Mouse (Mus musculus) embryonic facial prominence, embryonic 11.5 days (tissue): ENCODE measurements around the gene Gm9903. TPM values are rescaled to one million over a fixed set of nuclear protein-coding genes. Genes with fewer than 3 reads are reported as not detected.

Experiments used
- ATAC-seq: fragments of 200-750 bp; cut with Nextera tagmentation; replicated peaks from 2 replicates; pipeline ENCODE4 v1.8.0; 2017; ENCODE audit warnings: low read depth; ENCODE audit not compliant: insufficient number of reproducible peaks, low FRiP score, low TSS enrichment
- DNase-seq: peaks from one replicate; pipeline ENCODE4 v3.0.0-alpha.2; 2015; ENCODE audit warnings: low spot score
- H3K27ac ChIP-seq: fragments of 300-500 bp; sonication (generic); replicated peaks from 2 replicates; pipeline ENCODE4 v1.5.1; 2014; ENCODE audit warnings: mild to moderate bottlenecking, low read depth, low read length, control low read depth
- H3K27me3 ChIP-seq: fragments of 300-500 bp; sonication (generic); 2 replicates; pipeline ENCODE4 v1.6.1; 2014; ENCODE audit warnings: mild to moderate bottlenecking, low read length, moderate library complexity, mixed read lengths; ENCODE audit not compliant: control insufficient read depth, insufficient read depth
- H3K36me3 ChIP-seq: fragments of 300-500 bp; sonication (generic); replicated peaks from 2 replicates; pipeline ENCODE4 v1.6.1; 2014; ENCODE audit warnings: low read depth, mild to moderate bottlenecking, low read length, moderate library complexity, mixed read lengths; ENCODE audit not compliant: control insufficient read depth, insufficient read depth
- H3K4me1 ChIP-seq: fragments of 300-500 bp; sonication (generic); 2 replicates; pipeline ENCODE4 v1.6.1; 2014; ENCODE audit warnings: low read length, mixed read lengths; ENCODE audit not compliant: control insufficient read depth, insufficient read depth
- H3K4me2 ChIP-seq: fragments of 300-500 bp; sonication (generic); 2 replicates; pipeline ENCODE4 v1.6.1; 2014; ENCODE audit warnings: low read depth, mild to moderate bottlenecking, control low read depth, low read length, moderate library complexity
- H3K4me3 ChIP-seq: fragments of 300-500 bp; sonication (generic); 2 replicates; pipeline ENCODE4 v1.5.1; 2014; ENCODE audit warnings: low read depth, low read length, control low read depth
- H3K9ac ChIP-seq: fragments of 300-500 bp; sonication (generic); replicated peaks from 2 replicates; pipeline ENCODE4 v1.6.1; 2014; ENCODE audit warnings: mild to moderate bottlenecking, control low read depth, low read length
- H3K9me3 ChIP-seq: fragments of 300-500 bp; sonication (generic); replicated peaks from 2 replicates; pipeline ENCODE4 v1.6.1; 2016; ENCODE audit warnings: mild to moderate bottlenecking, low read length, inconsistent platforms, mixed read lengths; ENCODE audit not compliant: control insufficient read depth
- WGBS: fragments of 180-500 bp; shearing (Covaris S2); extraction: QIAGEN DNeasy Blood & Tissue Kit; methylation state at CpG from one replicate; pipeline ENCODE4 v1.1.7; 2014; 5-methylcytosine and 5-hydroxymethylcytosine counted together
- polyA plus RNA-seq: library from polyadenylated mRNA; unstranded; fragments of >200 nt; fragmentation: Nextera tagmentation; extraction: Ambion mirVana; gene quantifications from 2 replicates; pipeline ENCODE4 v1.2.1, GENCODE M21; 2014

Gm9903 gene
- polyA plus RNA-seq, 1 experiment from 2014 or later = 0.97 TPM

GRCm38 (mm10) chr5:33607434-33607833 is 22.3 kb upstream of the Gm9903 start:
- no peak overlapping the region for H3K9ac ChIP-seq
- no peak; the same call in 1 of the 2 replicates for ATAC-seq
- WGBS = 98% methylated on average over 15 of the region's 15 CpGs
- H3K27ac ChIP-seq = no peak overlapping the region
- H3K4me3 ChIP-seq = no peak overlapping the region
- no peak overlapping the region for H3K4me2 ChIP-seq
- no peaks in the 10 kb centered on the region for H3K4me1 ChIP-seq
- no peaks in the 10 kb centered on the region for H3K27me3 ChIP-seq
- no peaks in the 10 kb centered on the region for H3K9me3 ChIP-seq
- DNase-seq = no peak
- H3K36me3 ChIP-seq = peaks cover 10% of the 10 kb centered on the region

GRCm38 (mm10) chr5:33609226-33609625 is 20.5 kb upstream of the Gm9903 start:
- no peak overlapping the region for H3K27ac ChIP-seq
- H3K4me2 ChIP-seq = no peak overlapping the region
- H3K36me3 ChIP-seq = peaks cover 10% of the 10 kb centered on the region
- 83% methylated on average over 1 of the region's 1 CpGs for WGBS
- no peaks in the 10 kb centered on the region for H3K27me3 ChIP-seq
- ATAC-seq = no peak
- H3K4me3 ChIP-seq = no peak overlapping the region
- no peaks in the 10 kb centered on the region for H3K4me1 ChIP-seq
- DNase-seq = no peak
- no peaks in the 10 kb centered on the region for H3K9me3 ChIP-seq
- no peak overlapping the region for H3K9ac ChIP-seq

- no peaks in the 10 kb centered on the region for H3K27me3 ChIP-seq
- DNase-seq = no peak
- no peak overlapping the region for H3K27ac ChIP-seq
- WGBS = 96% methylated on average over 1 of the region's 1 CpGs
- H3K4me1 ChIP-seq = no peaks in the 10 kb centered on the region
- no peaks in the 10 kb centered on the region for H3K9me3 ChIP-seq
- no peak overlapping the region for H3K9ac ChIP-seq
- H3K4me3 ChIP-seq = no peak overlapping the region
- H3K4me2 ChIP-seq = no peak overlapping the region
- peaks cover 10% of the 10 kb centered on the region for H3K36me3 ChIP-seq
- ATAC-seq = no peak
Observed at GRCm38 (mm10) chr5:33611795-33612194, 17.9 kb upstream of the Gm9903 start.

GRCm38 (mm10) chr5:33614391-33614790 is 15.3 kb upstream of the Gm9903 start:
- no peaks in the 10 kb centered on the region for H3K27me3 ChIP-seq
- ATAC-seq (no peak), DNase-seq (no peak)
- no peaks in the 10 kb centered on the region for H3K4me1 ChIP-seq
- H3K4me3 ChIP-seq = no peak overlapping the region
- no peak overlapping the region for H3K4me2 ChIP-seq
- no peak overlapping the region for H3K27ac ChIP-seq
- H3K9ac ChIP-seq = no peak overlapping the region
- 85% methylated on average over 6 of the region's 6 CpGs for WGBS
- H3K9me3 ChIP-seq = no peaks in the 10 kb centered on the region
- H3K36me3 ChIP-seq = peaks cover 7% of the 10 kb centered on the region

- H3K9me3 ChIP-seq = no peaks in the 10 kb centered on the region
Observed at GRCm38 (mm10) chr5:33622671-33623070, 7.1 kb upstream of the Gm9903 start.

GRCm38 (mm10) chr5:33623766-33624165 is 6.0 kb upstream of the Gm9903 start:
- no peak overlapping the region for H3K9ac ChIP-seq
- ATAC-seq = no peak
- no peaks in the 10 kb centered on the region for H3K9me3 ChIP-seq
- no peak overlapping the region for H3K27ac ChIP-seq
- H3K27me3 ChIP-seq = no peaks in the 10 kb centered on the region
- DNase-seq = no peak
- WGBS = 79% methylated on average over 3 of the region's 3 CpGs
- H3K4me3 ChIP-seq = no peak overlapping the region
- H3K4me2 ChIP-seq = no peak overlapping the region
- H3K4me1 ChIP-seq = 0 out of 2 replicates have a peak, but pooled peaks cover 2% of the 10 kb centered on the region
- H3K36me3 ChIP-seq = no peaks in the 10 kb centered on the region; the same call in 1 of the 2 replicates

More at GRCm38 (mm10) chr5:33622671-33623070, 7.1 kb upstream of the Gm9903 start:
- DNase-seq (no peak), ATAC-seq (no peak)
- Histone ChIP-seq H3K27ac (no peak overlapping the region), H3K4me3 (no peak overlapping the region), H3K9ac (no peak overlapping the region), H3K27me3 (no peaks in the 10 kb centered on the region), H3K4me2 (no peak overlapping the region), H3K36me3 (no peaks in the 10 kb centered on the region; the same call in 1 of the 2 replicates), H3K4me1 (no peaks in the 10 kb centered on the region)
- 92% methylated on average over 2 of the region's 2 CpGs for WGBS

GRCm38 (mm10) chr5:33627968-33628367 is 1.8 kb upstream of the Gm9903 start:
- peak overlapping the region; percentile 76; the same call in 1 of the 2 replicates for H3K4me3 ChIP-seq
- no peaks in the 10 kb centered on the region; the same call in 1 of the 2 replicates for H3K36me3 ChIP-seq
- 60% methylated on average over 4 of the region's 4 CpGs for WGBS
- H3K4me2 ChIP-seq = peak overlapping the region; percentile 26
- DNase-seq (no peak), ATAC-seq (no peak)
- no peaks in the 10 kb centered on the region for H3K27me3 ChIP-seq
- no peak overlapping the region for H3K27ac ChIP-seq
- H3K9ac ChIP-seq = no peak overlapping the region
- 0 out of 2 replicates have a peak, but pooled peaks cover 2% of the 10 kb centered on the region for H3K4me1 ChIP-seq
- no peaks in the 10 kb centered on the region for H3K9me3 ChIP-seq

GRCm38 (mm10) chr5:33628820-33629300 is 865 bp upstream of the Gm9903 start:
- Histone ChIP-seq H3K4me1 (0 out of 2 replicates have a peak, but pooled peaks cover 2% of the 10 kb centered on the region), H3K4me2 (peak overlapping the region; percentile 26), H3K9me3 (no peaks in the 10 kb centered on the region), H3K4me3 (peak overlapping the region; percentile 76), H3K27me3 (no peaks in the 10 kb centered on the region), H3K36me3 (no peaks in the 10 kb centered on the region), H3K27ac (peak overlapping the region; percentile 11), H3K9ac (peak overlapping the region; percentile 64)
- peak; percentile 62 for DNase-seq
- no peak; the same call in 1 of the 2 replicates for ATAC-seq
- WGBS = under 1% methylated on average over 24 of the region's 24 CpGs
